Mouse (Mus musculus): ENCODE data around the gene Agpat2. TPM values are rescaled to one million over a fixed set of nuclear protein-coding genes. Genes with fewer than 3 reads are reported as not detected.
A peak's percentile ranks its signal among the peaks of the same experiment; 100 is the strongest.

The Agpat2 gene
- polyA plus RNA-seq, 1 experiment from 2014 or later, result 6.2 TPM

DNA sequence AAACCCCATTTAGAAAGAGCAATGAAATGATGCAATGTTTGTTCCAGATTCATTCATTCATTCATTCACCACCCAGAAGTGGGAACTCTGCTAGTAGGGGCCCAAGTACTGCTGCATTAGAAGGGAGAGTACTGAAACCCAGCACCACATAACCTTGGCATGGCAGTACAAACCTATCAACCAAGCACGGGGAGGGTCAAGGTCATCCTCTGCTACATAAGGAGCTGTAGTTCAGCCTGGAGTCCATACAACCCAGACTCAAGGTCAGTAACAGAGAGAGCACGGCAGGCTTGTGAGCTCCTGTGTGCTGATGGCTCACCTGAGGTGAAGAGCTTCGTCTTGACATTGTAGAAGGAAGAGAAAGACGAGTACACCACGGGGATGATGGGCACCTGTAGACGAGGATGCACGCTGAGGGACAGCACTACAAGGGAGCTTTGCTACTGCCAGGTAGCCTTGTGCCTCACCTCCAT lies 9.7 kb downstream of the Agpat2 start:
- no peak for ATAC-seq
- H3K4me2 ChIP-seq (ENCODE audit: low read length), result no peak overlapping the region
- no peak overlapping the region for H3K4me3 ChIP-seq (ENCODE audit: low read length)
- no peak overlapping the region for H3K27ac ChIP-seq (ENCODE audit: low read depth, low read length)
- no peaks in the 10 kb centered on the region for H3K36me3 ChIP-seq (ENCODE audit: control insufficient read depth, insufficient read depth, low read length)
- H3K9ac ChIP-seq (ENCODE audit: low read depth, low read length), result no peak overlapping the region
- 90% methylated on average over 7 of the region's 7 CpGs for WGBS
- H3K9me3 ChIP-seq (ENCODE audit: control insufficient read depth, low read length), result no peaks in the 10 kb centered on the region
- peaks cover 2% of the 10 kb centered on the region; the same call in 1 of the 2 replicates for H3K4me1 ChIP-seq (ENCODE audit: control insufficient read depth, insufficient read depth, low read depth, low read length)
- H3K27me3 ChIP-seq (replicated peaks; ENCODE audit: control insufficient read depth, insufficient read depth, low read length), result no peaks in the 10 kb centered on the region

GRCm38 (mm10) chr2:26594022-26594346 lies 10.2 kb downstream of the Agpat2 start:
- Histone ChIP-seq H3K36me3 (ENCODE audit: control insufficient read depth, insufficient read depth, low read length) (no peaks in the 10 kb centered on the region), H3K27ac (ENCODE audit: low read depth, low read length) (no peak overlapping the region), H3K9ac (ENCODE audit: low read depth, low read length) (no peak overlapping the region), H3K4me3 (ENCODE audit: low read length) (no peak overlapping the region), H3K27me3 (replicated peaks; ENCODE audit: control insufficient read depth, insufficient read depth, low read length) (no peaks in the 10 kb centered on the region), H3K4me1 (ENCODE audit: control insufficient read depth, insufficient read depth, low read depth, low read length) (peaks cover 2% of the 10 kb centered on the region; the same call in 1 of the 2 replicates), H3K4me2 (ENCODE audit: low read length) (no peak overlapping the region), H3K9me3 (ENCODE audit: control insufficient read depth, low read length) (no peaks in the 10 kb centered on the region)
- no peak for ATAC-seq
- WGBS, result 67% methylated on average over 9 of the region's 9 CpGs

GRCm38 (mm10) chr2:26593211-26594021 lies 10.8 kb downstream of the Agpat2 start:
- Histone ChIP-seq H3K9ac (ENCODE audit: low read depth, low read length) (no peak overlapping the region), H3K4me1 (ENCODE audit: control insufficient read depth, insufficient read depth, low read depth, low read length) (peaks cover 2% of the 10 kb centered on the region; the same call in 1 of the 2 replicates), H3K27ac (ENCODE audit: low read depth, low read length) (no peak overlapping the region), H3K4me3 (ENCODE audit: low read length) (no peak overlapping the region), H3K9me3 (ENCODE audit: control insufficient read depth, low read length) (no peaks in the 10 kb centered on the region), H3K36me3 (ENCODE audit: control insufficient read depth, insufficient read depth, low read length) (no peaks in the 10 kb centered on the region), H3K4me2 (ENCODE audit: low read length) (no peak overlapping the region), H3K27me3 (replicated peaks; ENCODE audit: control insufficient read depth, insufficient read depth, low read length) (no peaks in the 10 kb centered on the region)
- 76% methylated on average over 9 of the region's 9 CpGs for WGBS
- no peak for ATAC-seq

DNA sequence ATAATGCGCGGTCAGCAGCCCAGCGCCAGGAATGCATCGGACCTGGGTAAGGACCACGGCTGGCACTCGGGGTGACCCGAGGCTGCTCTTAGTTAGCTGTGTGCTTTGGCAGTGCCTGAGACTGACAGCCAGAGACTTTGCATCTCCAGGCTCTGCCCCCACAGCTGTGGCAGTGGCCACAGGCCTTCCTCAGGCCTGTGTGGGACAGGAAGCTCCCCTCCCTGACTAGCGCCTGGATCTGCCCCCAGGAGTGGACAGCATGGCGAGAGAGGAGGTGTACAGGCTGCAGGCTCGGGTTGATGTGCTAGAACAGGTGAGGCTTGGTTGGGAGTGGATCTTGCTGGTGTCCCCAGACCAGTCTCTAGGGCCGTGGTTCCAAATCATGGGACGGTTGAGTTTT lies 12.8 kb downstream of the Agpat2 start:
- ATAC-seq, result no peak
- H3K27me3 ChIP-seq (replicated peaks; ENCODE audit: control insufficient read depth, insufficient read depth, low read length), result no peaks in the 10 kb centered on the region
- no peak overlapping the region for H3K4me3 ChIP-seq (ENCODE audit: low read length)
- H3K4me1 ChIP-seq (ENCODE audit: control insufficient read depth, insufficient read depth, low read depth, low read length), result peaks cover 5% of the 10 kb centered on the region; the same call in 1 of the 2 replicates
- H3K36me3 ChIP-seq (ENCODE audit: control insufficient read depth, insufficient read depth, low read length), result no peaks in the 10 kb centered on the region
- no peaks in the 10 kb centered on the region for H3K9me3 ChIP-seq (ENCODE audit: control insufficient read depth, low read length)
- no peak overlapping the region for H3K27ac ChIP-seq (ENCODE audit: low read depth, low read length)
- no peak overlapping the region for H3K9ac ChIP-seq (ENCODE audit: low read depth, low read length)
- H3K4me2 ChIP-seq (ENCODE audit: low read length), result no peak overlapping the region
- WGBS, result 84% methylated on average over 12 of the region's 12 CpGs

DNA sequence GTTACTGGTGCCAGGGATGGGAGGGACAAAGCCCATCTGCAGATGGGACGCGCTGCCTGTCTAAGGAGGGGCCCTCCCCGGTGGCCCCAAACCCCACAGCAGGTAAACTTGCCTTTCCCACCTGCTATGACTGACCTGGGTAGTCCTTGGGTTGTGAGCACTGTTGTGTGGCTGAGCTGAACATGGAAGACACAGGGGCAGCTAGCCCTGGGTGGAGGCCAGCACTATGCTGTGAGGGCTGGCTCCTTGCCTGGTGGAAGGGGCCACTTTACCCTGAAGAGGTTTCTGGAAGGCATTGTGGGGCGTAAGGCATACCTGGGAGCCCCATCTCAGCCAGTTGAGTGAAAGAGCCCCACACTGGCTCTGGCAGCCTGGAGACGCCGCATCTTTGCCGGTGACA lies 13.3 kb downstream of the Agpat2 start:
- Histone ChIP-seq H3K27me3 (replicated peaks; ENCODE audit: control insufficient read depth, insufficient read depth, low read length) (no peaks in the 10 kb centered on the region), H3K36me3 (ENCODE audit: control insufficient read depth, insufficient read depth, low read length) (no peaks in the 10 kb centered on the region), H3K9me3 (ENCODE audit: control insufficient read depth, low read length) (no peaks in the 10 kb centered on the region), H3K4me1 (ENCODE audit: control insufficient read depth, insufficient read depth, low read depth, low read length) (peaks cover 8% of the 10 kb centered on the region; the same call in 1 of the 2 replicates), H3K4me3 (ENCODE audit: low read length) (no peak overlapping the region), H3K4me2 (ENCODE audit: low read length) (no peak overlapping the region), H3K9ac (ENCODE audit: low read depth, low read length) (no peak overlapping the region), H3K27ac (ENCODE audit: low read depth, low read length) (no peak overlapping the region)
- no peak for ATAC-seq
- WGBS, result 84% methylated on average over 7 of the region's 7 CpGs

GRCm38 (mm10) chr2:26590282-26590681 lies 13.9 kb downstream of the Agpat2 start:
- Histone ChIP-seq H3K4me1 (ENCODE audit: control insufficient read depth, insufficient read depth, low read depth, low read length) (peaks cover 8% of the 10 kb centered on the region; the same call in 1 of the 2 replicates), H3K27me3 (replicated peaks; ENCODE audit: control insufficient read depth, insufficient read depth, low read length) (no peaks in the 10 kb centered on the region), H3K9ac (ENCODE audit: low read depth, low read length) (peak overlapping the region; percentile 17; the same call in 1 of the 2 replicates), H3K4me2 (ENCODE audit: low read length) (no peak overlapping the region), H3K4me3 (ENCODE audit: low read length) (no peak overlapping the region), H3K9me3 (ENCODE audit: control insufficient read depth, low read length) (no peaks in the 10 kb centered on the region), H3K36me3 (ENCODE audit: control insufficient read depth, insufficient read depth, low read length) (no peaks in the 10 kb centered on the region), H3K27ac (ENCODE audit: low read depth, low read length) (no peak overlapping the region)
- 89% methylated on average over 7 of the region's 7 CpGs for WGBS
- no peak for ATAC-seq

DNA sequence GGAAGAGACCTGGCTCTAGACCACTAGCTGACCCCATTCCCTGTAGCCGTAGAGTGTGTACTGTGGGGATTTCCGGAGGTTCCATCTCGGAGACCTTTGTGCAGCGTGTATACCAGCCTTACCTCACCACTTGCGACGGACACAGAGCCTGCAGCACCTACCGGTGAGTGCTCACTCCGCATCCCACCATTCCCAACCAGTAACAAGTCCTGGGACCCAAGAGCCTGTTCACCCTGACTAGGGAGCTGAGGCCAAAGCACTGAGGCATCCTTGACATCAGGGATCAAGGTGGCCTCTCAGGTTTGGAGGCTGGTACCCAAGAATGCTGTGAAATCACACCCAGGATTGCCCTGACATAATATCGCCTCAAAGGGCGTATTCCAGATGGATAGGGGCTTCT lies 14.9 kb downstream of the Agpat2 start:
- Histone ChIP-seq H3K4me2 (ENCODE audit: low read length) (no peak overlapping the region), H3K9me3 (ENCODE audit: control insufficient read depth, low read length) (no peaks in the 10 kb centered on the region), H3K27me3 (replicated peaks; ENCODE audit: control insufficient read depth, insufficient read depth, low read length) (no peaks in the 10 kb centered on the region), H3K4me1 (ENCODE audit: control insufficient read depth, insufficient read depth, low read depth, low read length) (peaks cover 8% of the 10 kb centered on the region; the same call in 1 of the 2 replicates), H3K27ac (ENCODE audit: low read depth, low read length) (no peak overlapping the region), H3K9ac (ENCODE audit: low read depth, low read length) (no peak overlapping the region), H3K4me3 (ENCODE audit: low read length) (no peak overlapping the region), H3K36me3 (ENCODE audit: control insufficient read depth, insufficient read depth, low read length) (no peaks in the 10 kb centered on the region)
- ATAC-seq, result no peak
- 87% methylated on average over 10 of the region's 10 CpGs for WGBS

GRCm38 (mm10) chr2:26588573-26588972 lies 15.6 kb downstream of the Agpat2 start:
- Histone ChIP-seq H3K4me1 (ENCODE audit: control insufficient read depth, insufficient read depth, low read depth, low read length) (peaks cover 8% of the 10 kb centered on the region; the same call in 1 of the 2 replicates), H3K4me2 (ENCODE audit: low read length) (peak overlapping the region; percentile 13), H3K4me3 (ENCODE audit: low read length) (peak overlapping the region; percentile 5; the same call in 1 of the 2 replicates), H3K27me3 (replicated peaks; ENCODE audit: control insufficient read depth, insufficient read depth, low read length) (no peaks in the 10 kb centered on the region), H3K9me3 (ENCODE audit: control insufficient read depth, low read length) (no peaks in the 10 kb centered on the region), H3K9ac (ENCODE audit: low read depth, low read length) (peak overlapping the region; percentile 44; the same call in 1 of the 2 replicates), H3K27ac (ENCODE audit: low read depth, low read length) (no peak overlapping the region), H3K36me3 (ENCODE audit: control insufficient read depth, insufficient read depth, low read length) (no peaks in the 10 kb centered on the region)
- no peak for ATAC-seq
- 58% methylated on average over 4 of the region's 4 CpGs for WGBS

DNA sequence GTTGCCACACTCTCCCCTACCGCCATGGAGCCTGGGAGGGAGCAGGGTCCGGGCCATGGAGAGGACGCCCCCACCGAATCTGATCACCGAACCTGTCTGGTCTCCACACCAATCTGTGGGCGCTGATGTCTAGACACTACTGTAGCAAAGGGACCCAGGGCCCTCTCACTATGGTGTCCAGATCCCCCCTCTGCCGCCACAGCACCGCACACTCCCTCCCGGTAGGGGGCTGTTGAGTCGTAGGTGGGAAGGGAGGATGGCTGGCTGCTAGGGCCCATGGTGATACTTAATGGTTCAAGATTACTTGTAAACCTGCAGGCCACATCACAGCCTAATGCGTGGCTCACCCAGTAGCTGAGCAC lies 17.2 kb downstream of the Agpat2 start:
- no peaks in the 10 kb centered on the region for H3K36me3 ChIP-seq (ENCODE audit: control insufficient read depth, insufficient read depth, low read length)
- peak overlapping the region; percentile 88 for H3K4me2 ChIP-seq (ENCODE audit: low read length)
- H3K27me3 ChIP-seq (replicated peaks; ENCODE audit: control insufficient read depth, insufficient read depth, low read length), result no peaks in the 10 kb centered on the region
- WGBS, result 7% methylated on average over 11 of the region's 11 CpGs
- peak; percentile 51; the same call in 1 of the 2 replicates for ATAC-seq
- peak overlapping the region; percentile 63 for H3K4me3 ChIP-seq (ENCODE audit: low read length)
- H3K27ac ChIP-seq (ENCODE audit: low read depth, low read length), result no peak overlapping the region
- no peaks in the 10 kb centered on the region for H3K9me3 ChIP-seq (ENCODE audit: control insufficient read depth, low read length)
- H3K9ac ChIP-seq (ENCODE audit: low read depth, low read length), result peak overlapping the region; percentile 82
- peaks cover 8% of the 10 kb centered on the region; the same call in 1 of the 2 replicates for H3K4me1 ChIP-seq (ENCODE audit: control insufficient read depth, insufficient read depth, low read depth, low read length)

Data from hindbrain, embryonic 16.5 days (tissue).